7 mouse cellular contexts compared by ENCODE assay signal in genomic region chr1:131181642-131182527, GRCm38 (mm10). TPM values are rescaled to one million over a fixed set of nuclear protein-coding genes. Genes with fewer than 3 reads are reported as not detected.
DNase-seq lines count a peak whose midpoint lies in the region; ATAC-seq and TF ChIP-seq lines count a peak whose summit lies in the region.

No protein-coding gene starts in this region.

- H3K27ac ChIP-seq in intestine, embryonic 15.5 days = no peak overlapping the region
- H3K27ac ChIP-seq in midbrain, embryonic 12.5 days (replicated peaks) = no peak overlapping the region
- no peak overlapping the region for H3K27ac ChIP-seq in small intestine, adult 2 months (ENCODE audit: insufficient read depth, low read depth, low read length)

- H3K9me3 ChIP-seq in intestine, embryonic 15.5 days = no peaks in the 10 kb centered on the region
- no peaks in the 10 kb centered on the region for H3K9me3 ChIP-seq in midbrain, embryonic 12.5 days

- intact Hi-C loops in left cerebral cortex, postnatal 25 days (cut with DNase I) = loop anchor here (2.0 to 10.0 kb wide), 3 partner anchors 65 to 373 kb away; no protein-coding TSS in a partner anchor

- no peak overlapping the region for H3K4me3 ChIP-seq in intestine, embryonic 15.5 days (replicated peaks)
- H3K4me3 ChIP-seq in midbrain, embryonic 12.5 days = no peak overlapping the region
- no peak overlapping the region for H3K4me3 ChIP-seq in small intestine, adult 2 months (ENCODE audit: low read depth, low read length)

- 63% methylated on average over 9 of the region's 9 CpGs for WGBS in intestine, embryonic 15.5 days
- WGBS in midbrain, embryonic 12.5 days = 69% methylated on average over 9 of the region's 9 CpGs
- 60% methylated on average over 9 of the region's 9 CpGs for WGBS in small intestine, adult 2 months

- no peak overlapping the region for H3K4me2 ChIP-seq in intestine, embryonic 15.5 days (replicated peaks)
- no peak overlapping the region for H3K4me2 ChIP-seq in midbrain, embryonic 12.5 days (replicated peaks)

- TF ChIP-seq POLR2A in small intestine, adult 2 months (IDR thresholded peaks at IDR 0.05; ENCODE audit: low read depth, low read length) = no peak

- peak; percentile 87 for TF ChIP-seq CTCF in small intestine, adult 2 months (IDR thresholded peaks at IDR 0.05; ENCODE audit: extremely low read depth, insufficient read length, insufficient replicate concordance, low read depth, low read length)

- peaks cover 9% of the 10 kb centered on the region; the same call in 1 of the 2 replicates for H3K4me1 ChIP-seq in intestine, embryonic 15.5 days (replicated peaks)
- no peaks in the 10 kb centered on the region for H3K4me1 ChIP-seq in midbrain, embryonic 12.5 days
- peaks cover 4% of the 10 kb centered on the region; the same call in 1 of the 2 replicates for H3K4me1 ChIP-seq in small intestine, adult 2 months (ENCODE audit: control insufficient read depth, insufficient read depth, insufficient read length, low read length)

- no peaks in the 10 kb centered on the region for H3K27me3 ChIP-seq in intestine, embryonic 15.5 days (replicated peaks)
- no peaks in the 10 kb centered on the region for H3K27me3 ChIP-seq in midbrain, embryonic 12.5 days
- H3K27me3 ChIP-seq in small intestine, adult 2 months (ENCODE audit: control insufficient read depth, insufficient read depth, low read length) = no peaks in the 10 kb centered on the region

- no peak overlapping the region for H3K9ac ChIP-seq in intestine, embryonic 15.5 days
- H3K9ac ChIP-seq in midbrain, embryonic 12.5 days (replicated peaks) = no peak overlapping the region

- peak; percentile 85 for DNase-seq in adipocyte (ENCODE audit: low spot score)
- peak; percentile 78 to 86 for DNase-seq in cerebellum, postnatal 25 days
- DNase-seq in frontal cortex, postnatal 36 days (ENCODE audit: low spot score in 2 of 2) = peak; percentile 75 to 79
- peak; percentile 76 to 85 for DNase-seq in left cerebral cortex, postnatal 25 days (ENCODE audit: low spot score in 2 of 2)

- peaks cover 7% of the 10 kb centered on the region; the same call in 1 of the 2 replicates for H3K36me3 ChIP-seq in intestine, embryonic 15.5 days
- H3K36me3 ChIP-seq in midbrain, embryonic 12.5 days = peaks cover 29% of the 10 kb centered on the region
- peaks cover 23% of the 10 kb centered on the region for H3K36me3 ChIP-seq in small intestine, adult 2 months (ENCODE audit: control insufficient read depth, insufficient read depth, low read length)

- peak; percentile 62 for ATAC-seq in intestine, embryonic 15.5 days
- ATAC-seq in midbrain, embryonic 12.5 days (ENCODE audit: low FRiP score, low read depth) = peak; percentile 64; the same call in 1 of the 2 replicates

RNA-seq across cellular contexts. Expression of gene Eif2d, which starts 28.9 kb away (rescaled TPM):
- polyA plus RNA-seq in intestine, embryonic 15.5 days (2015; fragmentation: Nextera tagmentation; extraction: Ambion mirVana) = 53.0 and 55.1 TPM in 2 replicates
- 10 to 100 TPM; 34.1 to 36.7 TPM for total RNA-seq in left cerebral cortex, postnatal 25 days (2021)
- polyA plus RNA-seq in midbrain, embryonic 12.5 days (2016; fragmentation: Nextera tagmentation; extraction: Ambion mirVana) = 50.9 and 54.4 TPM in 2 replicates
- 10.3 and 14.4 TPM in 2 replicates for polyA plus RNA-seq in small intestine, adult 2 months (2012; rRNA removed)

RNA-seq across cellular contexts. Expression of gene Dyrk3, which starts 43.7 kb away (rescaled TPM):
- 3.5 and 4.1 TPM in 2 replicates for polyA plus RNA-seq in intestine, embryonic 15.5 days (2015; fragmentation: Nextera tagmentation; extraction: Ambion mirVana)
- 10 to 100 TPM in 1 of 2 experiments, 1 to 10 TPM in 1; 9.4 to 14.1 TPM for total RNA-seq in left cerebral cortex, postnatal 25 days (2021)
- polyA plus RNA-seq in midbrain, embryonic 12.5 days (2016; fragmentation: Nextera tagmentation; extraction: Ambion mirVana) = 18.7 and 21.5 TPM in 2 replicates
- polyA plus RNA-seq in small intestine, adult 2 months (2012; rRNA removed) = 0.51 and 0.65 TPM in 2 replicates
